Mouse (Mus musculus) urinary bladder, postnatal 36 days (tissue): Measurements from ENCODE around the gene Gm9999.

Experiments used
- DNase-seq, 2 experiments: peaks; one replicate each; pipeline ENCODE4 v3.0.0; 2022; ENCODE audit warnings: low spot score in 2 of 2, mixed read lengths in 1 of 2

The Gm9999 gene

GRCm38 (mm10) chr7:47027520-47027919 lies 44.1 kb downstream of the Gm9999 start:
- DNase-seq = no peak

GRCm38 (mm10) chr7:47030517-47031193 lies 47.3 kb downstream of the Gm9999 start:
- no peak for DNase-seq

- no peak for DNase-seq
Observed at GRCm38 (mm10) chr7:47031371-47031770, 48.0 kb downstream of the Gm9999 start.

GRCm38 (mm10) chr7:47034785-47035384 lies 51.5 kb downstream of the Gm9999 start:
- DNase-seq = no peak

- DNase-seq = no peak
Observed at GRCm38 (mm10) chr7:47035426-47035825, 52.0 kb downstream of the Gm9999 start.
